Mouse (Mus musculus): ENCODE measurements around the gene Cdh4.

The Cdh4 gene

GRCm38 (mm10) chr2:179862676-179863075 lies 420.4 kb downstream of the Cdh4 start:
- DNase-seq (ENCODE audit: low spot score in 2 of 2), result no peak

DNA sequence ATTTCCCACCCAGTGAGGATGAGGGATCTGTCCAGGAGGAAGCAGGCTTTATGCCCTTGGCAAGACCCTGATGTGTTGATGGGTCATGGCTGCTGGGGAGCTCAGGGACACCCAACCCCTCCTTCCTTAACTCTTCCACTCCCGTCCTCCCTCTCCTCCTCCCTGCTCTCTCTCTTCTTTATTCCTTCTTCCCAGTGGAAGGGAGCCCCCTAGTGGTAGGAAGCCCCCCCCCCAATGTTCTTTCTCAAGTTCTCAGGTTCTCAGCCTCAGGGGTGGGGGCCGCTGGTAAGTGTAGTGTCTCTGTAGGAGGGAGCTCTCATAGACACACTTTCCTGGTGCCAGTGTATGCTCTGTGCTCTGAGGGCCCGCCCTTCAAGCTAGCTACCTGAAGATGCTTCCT lies 421.0 kb downstream of the Cdh4 start:
- DNase-seq (ENCODE audit: low spot score in 2 of 2), result no peak

- no peak for DNase-seq (ENCODE audit: low spot score in 2 of 2)
Measured at GRCm38 (mm10) chr2:179865097-179865496, 422.9 kb downstream of the Cdh4 start.

DNA sequence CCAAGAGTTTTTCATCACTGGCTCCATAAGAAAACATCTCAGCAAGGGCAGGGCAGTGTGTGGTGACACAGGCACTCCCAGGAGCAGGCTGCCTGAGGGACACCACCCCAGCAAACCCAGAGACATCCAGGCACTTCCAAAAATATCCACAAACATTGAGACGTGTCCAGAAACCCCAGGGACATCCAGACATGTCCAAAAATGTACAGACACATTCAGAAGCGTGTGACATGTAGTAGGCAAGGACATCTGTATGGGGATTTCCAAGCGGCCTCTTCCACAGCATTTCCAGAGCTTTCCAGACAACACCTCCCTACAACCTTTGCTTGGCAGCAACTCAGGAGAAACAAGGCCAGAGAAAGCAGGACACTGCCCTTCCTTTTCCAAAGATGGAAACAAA lies 425.4 kb downstream of the Cdh4 start:
- no peak for DNase-seq (ENCODE audit: low spot score in 2 of 2)

DNA sequence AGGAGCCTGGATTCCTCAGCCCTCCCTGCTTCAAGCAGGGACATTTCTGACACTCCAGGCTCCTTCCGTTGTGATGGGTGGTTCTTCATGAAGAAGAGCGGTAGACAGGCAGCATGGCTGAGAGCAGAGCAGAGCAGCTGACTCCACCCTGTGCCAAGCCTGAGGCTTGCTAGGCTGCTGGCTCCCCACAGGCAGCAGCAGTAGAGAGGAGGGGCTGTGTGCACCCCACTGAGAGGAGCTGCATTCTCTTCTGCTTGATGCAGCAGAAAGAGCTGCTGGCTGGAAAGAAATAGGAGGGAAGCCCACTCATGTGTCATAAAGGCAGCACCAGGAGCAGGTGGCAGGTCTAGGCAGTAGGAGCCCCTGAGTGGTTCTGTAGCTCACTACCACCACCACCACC lies 427.6 kb downstream of the Cdh4 start:
- peak; percentile 64 to 65 for DNase-seq (ENCODE audit: low spot score in 2 of 2)

DNA sequence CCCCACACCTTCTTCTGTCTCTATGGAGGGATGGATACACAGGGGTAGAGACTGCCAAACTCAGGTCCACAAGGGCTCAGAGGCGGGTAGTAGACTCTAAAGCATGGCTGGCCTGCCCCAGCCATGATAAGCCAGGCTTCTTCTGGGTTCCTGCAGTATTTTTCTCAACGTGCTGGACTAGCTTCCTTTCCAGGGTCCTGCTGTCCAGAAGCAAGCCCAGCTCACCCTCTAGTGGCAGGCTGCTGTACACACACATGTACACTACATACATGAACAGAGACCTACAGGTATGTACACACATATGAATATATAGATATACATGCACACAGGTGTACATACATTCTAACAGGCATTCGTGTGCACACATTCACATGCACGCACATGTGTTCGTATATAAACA lies 430.5 kb downstream of the Cdh4 start:
- DNase-seq (ENCODE audit: low spot score in 2 of 2), result peak; percentile 73 to 78

DNA sequence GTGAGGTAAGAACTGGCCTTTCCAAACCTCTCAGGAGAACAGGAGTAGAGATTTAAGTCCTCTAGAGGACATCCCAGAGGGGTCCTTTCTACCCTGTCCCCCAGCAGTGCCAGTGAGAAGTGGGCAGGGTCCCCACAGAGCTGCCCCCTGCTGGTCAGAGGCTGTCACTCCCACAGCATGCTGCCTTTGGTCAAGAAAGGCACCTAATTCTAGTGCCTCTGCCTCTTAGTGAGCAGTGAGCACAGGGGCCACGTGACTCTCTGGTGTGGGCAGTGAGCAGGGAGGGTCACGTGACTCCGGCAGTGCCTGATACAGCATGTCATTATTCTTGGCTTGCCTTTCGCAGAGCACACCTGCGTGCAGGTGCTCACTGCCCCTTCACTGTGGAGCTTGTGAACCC lies 431.1 kb downstream of the Cdh4 start:
- DNase-seq (ENCODE audit: low spot score in 2 of 2), result no peak

- DNase-seq (ENCODE audit: low spot score in 2 of 2), result peak; percentile 73 to 85
Measured at GRCm38 (mm10) chr2:179875147-179875546, 432.9 kb downstream of the Cdh4 start.

- DNase-seq (ENCODE audit: low spot score in 2 of 2), result peak in 1 of 2 experiments; percentile 63
Measured at GRCm38 (mm10) chr2:179877551-179878215, 435.5 kb downstream of the Cdh4 start.

DNA sequence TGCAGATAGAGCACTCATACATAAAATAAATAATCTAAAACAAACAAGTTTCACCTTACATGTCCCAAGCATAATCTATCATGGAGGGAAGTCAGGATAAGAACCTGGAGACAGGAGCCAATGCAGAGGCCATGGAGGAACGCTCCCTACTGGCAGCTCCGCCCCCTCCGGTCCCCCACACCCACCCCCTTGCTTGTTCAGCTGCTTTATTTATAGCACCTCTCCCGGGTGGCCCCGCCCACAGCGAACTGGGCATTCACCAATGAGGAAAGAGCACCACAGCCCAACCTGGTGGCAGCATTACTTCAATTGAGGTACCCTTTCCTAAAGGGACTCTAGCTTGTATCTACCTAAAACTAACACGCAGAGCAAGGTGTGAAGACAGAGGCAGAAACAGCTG lies 442.3 kb downstream of the Cdh4 start:
- DNase-seq (ENCODE audit: low spot score in 2 of 2), result no peak

DNA sequence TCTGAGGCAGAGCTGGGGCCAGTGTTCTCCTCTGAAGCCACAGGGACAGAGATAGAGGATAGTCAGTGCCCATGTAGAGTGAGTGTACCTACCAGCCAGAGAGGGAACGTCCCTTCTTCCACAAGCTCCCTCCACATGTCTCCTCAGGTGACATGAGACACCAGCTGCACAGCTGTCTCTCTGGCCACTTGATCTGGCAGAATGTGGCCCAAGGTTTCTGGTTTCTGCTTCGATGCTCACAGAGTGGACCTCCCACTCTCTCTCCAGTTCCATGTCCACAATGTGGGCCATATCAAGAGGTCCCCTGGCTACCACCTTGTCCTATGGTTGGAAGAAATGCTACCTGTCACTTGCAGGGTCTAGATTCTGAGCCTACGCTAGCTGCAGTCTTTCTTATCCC lies 448.8 kb downstream of the Cdh4 start:
- no peak for DNase-seq (ENCODE audit: low spot score in 2 of 2)

DNA sequence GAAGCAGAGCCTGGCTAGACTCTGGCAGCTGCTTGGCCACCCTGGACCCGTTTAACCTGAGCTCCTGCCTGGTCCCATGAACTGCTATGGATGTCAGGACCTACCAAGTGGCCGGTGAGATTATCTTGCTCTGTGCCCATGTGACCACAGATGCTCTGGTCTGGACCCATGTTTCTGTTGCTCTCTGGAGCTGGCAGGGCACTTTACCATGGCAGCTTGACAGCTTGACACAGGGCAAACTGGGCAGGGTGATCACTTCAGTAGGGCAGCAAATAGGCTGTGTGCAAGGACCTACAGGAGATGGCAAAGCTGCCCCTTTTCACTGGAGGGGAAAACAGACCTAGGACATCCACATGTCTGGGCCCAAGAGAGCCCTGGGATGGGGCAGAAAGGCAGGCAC lies 454.7 kb downstream of the Cdh4 start:
- DNase-seq (ENCODE audit: low spot score in 2 of 2), result no peak

GRCm38 (mm10) chr2:179912911-179913310 lies 470.7 kb downstream of the Cdh4 start:
- DNase-seq (ENCODE audit: low spot score in 2 of 2), result no peak

- DNase-seq (ENCODE audit: low spot score in 2 of 2), result no peak
Measured at GRCm38 (mm10) chr2:179913349-179913748, 471.1 kb downstream of the Cdh4 start.

GRCm38 (mm10) chr2:179914246-179914645 lies 472.0 kb downstream of the Cdh4 start:
- DNase-seq (ENCODE audit: low spot score in 2 of 2), result no peak

GRCm38 (mm10) chr2:179916877-179917673 lies 474.8 kb downstream of the Cdh4 start:
- peak; percentile 70 to 77 for DNase-seq (ENCODE audit: low spot score in 2 of 2)

- DNase-seq (ENCODE audit: low spot score in 2 of 2), result no peak
Measured at GRCm38 (mm10) chr2:179920042-179920441, 477.8 kb downstream of the Cdh4 start.

GRCm38 (mm10) chr2:179921021-179921653 lies 478.9 kb downstream of the Cdh4 start:
- no peak for DNase-seq (ENCODE audit: low spot score in 2 of 2)

DNA sequence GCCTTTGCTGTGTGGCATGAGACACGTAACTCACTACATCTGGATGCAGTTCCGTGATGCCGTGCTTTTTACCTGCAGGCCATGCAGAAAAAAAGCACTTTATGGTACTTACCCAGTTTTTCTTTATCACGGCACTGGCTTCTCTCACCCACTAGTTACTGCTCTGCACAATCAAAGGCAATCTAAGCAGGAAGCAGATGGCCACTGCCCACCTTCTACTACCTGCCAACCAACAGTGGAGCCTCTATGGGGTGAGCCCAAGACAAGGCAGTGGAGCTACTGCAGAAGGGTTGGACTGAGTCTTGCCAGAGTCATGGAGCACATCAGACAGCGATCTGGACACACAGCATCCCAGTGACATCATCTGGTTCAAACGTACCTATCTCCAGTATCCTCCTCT lies 481.8 kb downstream of the Cdh4 start:
- DNase-seq (ENCODE audit: low spot score in 2 of 2), result no peak

DNA sequence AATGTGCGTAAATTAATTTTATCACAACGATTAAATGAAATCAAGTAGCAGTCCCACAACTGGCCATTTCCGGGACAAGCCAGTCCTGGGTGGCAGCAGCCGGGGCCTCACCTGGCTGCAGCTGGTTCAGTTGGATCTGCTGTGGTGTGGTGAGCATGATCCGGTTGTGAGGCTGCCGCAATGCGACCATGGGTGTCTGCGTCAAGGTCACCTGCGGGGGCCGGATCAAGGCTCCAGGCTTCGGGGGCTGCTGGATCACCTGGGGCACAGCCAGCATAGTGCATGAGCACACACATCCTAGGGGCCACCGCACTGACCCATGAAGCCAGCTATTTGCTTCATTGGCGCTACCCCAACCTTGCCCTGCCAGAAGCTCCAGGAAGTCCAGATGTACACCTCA lies 486.9 kb downstream of the Cdh4 start:
- no peak for DNase-seq (ENCODE audit: low spot score in 2 of 2)

GRCm38 (mm10) chr2:179931741-179932140 lies 489.5 kb downstream of the Cdh4 start:
- DNase-seq (ENCODE audit: low spot score in 2 of 2), result no peak

DNA sequence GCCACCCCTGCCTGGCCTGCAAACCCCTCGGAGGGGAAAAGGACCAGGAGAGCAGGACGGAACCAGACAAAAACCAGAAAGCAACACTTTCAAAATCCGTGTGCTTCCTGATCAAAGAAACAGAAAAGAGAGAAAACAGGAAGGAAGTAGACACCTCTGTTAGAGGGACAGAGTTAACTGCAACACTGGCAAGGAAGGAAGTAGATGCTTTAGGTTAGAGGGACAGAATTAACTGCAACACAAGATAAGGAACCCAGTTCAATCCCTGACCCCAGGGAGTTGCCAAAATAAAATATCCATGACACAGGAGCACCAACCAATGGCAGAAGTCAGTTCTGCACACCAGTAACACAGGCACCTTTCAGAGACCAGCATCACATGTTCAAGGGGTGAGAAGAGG lies 491.9 kb downstream of the Cdh4 start:
- DNase-seq (ENCODE audit: low spot score in 2 of 2), result no peak

- no peak for DNase-seq (ENCODE audit: low spot score in 2 of 2)
Measured at GRCm38 (mm10) chr2:179937091-179937490, 494.9 kb downstream of the Cdh4 start.

Data from right cerebral cortex, postnatal 10 days (tissue).